Mouse (Mus musculus) adrenal gland, postnatal 4 days (tissue): ENCODE measurements around the gene Sh3d19. TPM values are rescaled to one million over a fixed set of nuclear protein-coding genes. Genes with fewer than 3 reads are reported as not detected.

ENCODE experiments used
- DNase-seq, 2 experiments: peaks; one replicate each; pipeline ENCODE4 v3.0.0; 2021 to 2022; ENCODE audit warnings: low spot score in 2 of 2, mixed read lengths in 2 of 2
- total RNA-seq, 2 experiments: library from RNA; stranded (reverse); gene quantifications; 2 replicates each; pipeline ENCODE4 v1.2.3; 2021

The Sh3d19 gene
- total RNA-seq, 2 experiments from 2014 or later, result 27.0 to 29.3 TPM

GRCm38 (mm10) chr3:86134939-86135638, 164.2 kb downstream of the Sh3d19 start:
- DNase-seq, result no peak

- DNase-seq, result no peak
Observed at GRCm38 (mm10) chr3:86135886-86136563, 165.1 kb downstream of the Sh3d19 start.

GRCm38 (mm10) chr3:86136936-86137574, 166.1 kb downstream of the Sh3d19 start:
- no peak for DNase-seq

- no peak for DNase-seq
Observed at GRCm38 (mm10) chr3:86139660-86140059, 168.8 kb downstream of the Sh3d19 start.

- no peak for DNase-seq
Observed at GRCm38 (mm10) chr3:86141366-86141765, 170.5 kb downstream of the Sh3d19 start.

- DNase-seq, result peak in 1 of 2 experiments; percentile 10
Observed at GRCm38 (mm10) chr3:86141886-86142262, 171.0 kb downstream of the Sh3d19 start.

GRCm38 (mm10) chr3:86142263-86142933, 171.5 kb downstream of the Sh3d19 start, which contains the start of gene Rps3a1:
TSS of gene Rps3a1 (minus strand) at chr3:86142702.
- peak; percentile 98 to 100 for DNase-seq

- DNase-seq, result no peak
Observed at GRCm38 (mm10) chr3:86142934-86143317, 172.0 kb downstream of the Sh3d19 start.

GRCm38 (mm10) chr3:86143343-86143742, 172.4 kb downstream of the Sh3d19 start:
- no peak for DNase-seq

- no peak for DNase-seq
Observed at GRCm38 (mm10) chr3:86149063-86149462, 178.2 kb downstream of the Sh3d19 start.

GRCm38 (mm10) chr3:86149521-86149920, 178.6 kb downstream of the Sh3d19 start:
- no peak for DNase-seq

- DNase-seq, result no peak
Observed at GRCm38 (mm10) chr3:86168841-86169425, 198.0 kb downstream of the Sh3d19 start.

GRCm38 (mm10) chr3:86179714-86180113, 208.8 kb downstream of the Sh3d19 start:
- DNase-seq, result no peak

Other genes starting within 250 kb of the Sh3d19 start
- gene Fam160a1, start 153.8 kb upstream of the Sh3d19 start, total RNA-seq, result 1 to 10 TPM; 9.1 to 9.3 TPM
- gene Glt28d2, start 83.6 kb upstream of the Sh3d19 start, total RNA-seq, result 1 to 10 TPM; 2.4 to 2.5 TPM
- 1 to 10 TPM; 8.0 to 8.3 TPM for gene Gm37240, start 83.6 kb upstream of the Sh3d19 start, total RNA-seq
- not detected for gene Prss48, start 31.4 kb downstream of the Sh3d19 start, total RNA-seq
- 1,000 to 10,000 TPM; 1,164 to 1,170 TPM for gene Rps3a1, start 171.6 kb downstream of the Sh3d19 start, total RNA-seq